Mouse (Mus musculus): ENCODE data around the gene Crybg2.

GRCm38 (mm10) chr4:134129482-134129881 lies 68.9 kb downstream of the Crybg2 start:
- TF ChIP-seq CTCF (IDR thresholded peaks at IDR 0.05; ENCODE audit: extremely low read depth, insufficient read length, insufficient replicate concordance, low read depth, low read length), result no peak
- no peak for TF ChIP-seq POLR2A (IDR thresholded peaks at IDR 0.05; ENCODE audit: low read depth, low read length)
